Mouse (Mus musculus) lung, postnatal 0 days (tissue): Measurements from ENCODE around the gene Atg7.

ENCODE experiments used
- CTCF ChIP-seq: IDR thresholded peaks from 2 replicates; pipeline ENCODE4 v1.5.1; 2016; ENCODE audit warnings: antibody characterized with exemption, mild to moderate bottlenecking
- EP300 ChIP-seq: IDR thresholded peaks from 2 replicates; pipeline ENCODE4 v1.6.1; 2016; ENCODE audit warnings: antibody characterized with exemption, mild to moderate bottlenecking, control low read depth

DNA sequence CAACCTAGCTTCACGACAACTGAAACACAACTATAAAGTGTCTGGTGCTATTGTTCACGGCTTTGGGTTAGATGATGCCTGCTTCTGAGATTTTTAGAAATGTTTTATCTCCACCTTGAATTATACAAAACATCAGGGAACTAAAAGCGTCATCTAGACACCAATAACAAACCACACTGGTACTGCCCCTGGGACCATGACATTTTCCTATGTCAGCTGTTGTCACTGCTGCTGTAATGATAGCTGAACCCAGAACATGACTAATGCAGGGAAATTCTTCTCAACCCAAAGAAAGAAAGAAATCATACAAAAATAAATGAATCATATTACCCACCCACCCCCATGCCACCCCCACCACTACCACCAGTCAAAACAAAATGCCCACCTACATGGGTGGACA lies 261.9 kb downstream of the Atg7 start:
- TF ChIP-seq CTCF (no peak), EP300 (no peak)
